Mouse (Mus musculus) urinary bladder, postnatal 36 days (tissue): ENCODE measurements around the gene Tmpo.
"Not testable (repeated sequence)": the region's sequence is repeated elsewhere in the genome, so short reads cannot be mapped to it uniquely, and the experiment has no call there.

Experiments used
- DNase-seq, 2 experiments: peaks; one replicate each; pipeline ENCODE4 v3.0.0; 2022; ENCODE audit warnings: low spot score in 2 of 2, mixed read lengths in 1 of 2

Tmpo gene

DNA sequence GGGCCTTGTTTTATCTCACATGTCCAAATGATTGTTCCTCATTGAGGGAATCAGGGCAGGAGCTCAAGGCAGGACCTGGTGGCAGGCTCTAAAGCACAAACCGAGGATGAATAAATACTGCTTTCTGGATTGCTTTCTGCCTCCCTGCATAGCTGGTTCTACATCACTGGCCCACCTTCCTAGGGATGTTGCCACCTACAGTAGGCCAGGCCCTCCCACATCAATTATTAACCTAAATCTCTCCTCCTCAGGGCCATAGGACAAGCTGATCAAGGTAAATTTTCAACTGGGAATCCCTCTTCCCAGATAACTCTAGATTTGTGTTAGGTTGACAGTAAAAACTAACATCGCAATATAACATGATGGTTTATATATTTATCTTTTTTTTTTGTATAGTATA, 4.6 kb upstream of the Tmpo start:
- DNase-seq = no peak

DNA sequence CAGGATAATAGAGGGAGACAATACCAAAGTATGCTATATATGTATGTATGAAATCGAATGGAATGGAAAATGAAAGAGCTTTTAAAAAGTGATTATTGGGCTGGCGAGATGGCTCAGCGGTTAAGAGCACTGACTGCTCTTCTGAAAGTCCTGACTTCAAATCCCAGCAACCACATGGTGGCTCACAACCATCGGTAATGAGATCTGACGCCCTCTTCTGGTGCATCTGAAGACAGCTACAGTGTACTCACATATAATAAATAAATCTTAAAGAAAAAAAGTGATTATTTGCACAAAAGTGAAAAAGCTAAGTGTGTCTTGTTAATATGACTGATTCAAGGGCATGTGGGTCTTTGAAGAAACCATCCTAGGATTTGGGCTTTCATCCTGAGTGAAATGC, 3.8 kb upstream of the Tmpo start:
- not testable (repeated sequence) for DNase-seq

DNA sequence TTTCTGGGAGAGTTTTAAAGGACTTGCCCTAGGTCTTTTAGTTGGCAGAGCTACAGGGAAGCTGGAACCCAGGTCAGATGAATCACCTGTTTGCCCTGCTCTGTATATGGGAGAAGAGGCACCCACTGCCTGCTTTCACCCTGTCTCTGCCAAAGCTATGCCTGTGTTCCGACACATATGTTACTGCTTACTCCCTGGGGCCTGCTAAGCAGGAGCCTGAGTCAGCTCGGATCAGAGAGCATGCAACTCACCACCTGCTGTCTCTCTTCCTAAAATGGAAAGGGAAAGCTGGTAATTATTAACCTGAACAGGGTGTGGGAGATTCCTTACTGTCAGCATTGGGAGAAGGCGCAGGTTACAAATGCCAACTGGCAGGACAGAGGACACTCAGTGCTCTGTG, 2.2 kb upstream of the Tmpo start:
- peak in 1 of 2 experiments; percentile 35 for DNase-seq

DNA sequence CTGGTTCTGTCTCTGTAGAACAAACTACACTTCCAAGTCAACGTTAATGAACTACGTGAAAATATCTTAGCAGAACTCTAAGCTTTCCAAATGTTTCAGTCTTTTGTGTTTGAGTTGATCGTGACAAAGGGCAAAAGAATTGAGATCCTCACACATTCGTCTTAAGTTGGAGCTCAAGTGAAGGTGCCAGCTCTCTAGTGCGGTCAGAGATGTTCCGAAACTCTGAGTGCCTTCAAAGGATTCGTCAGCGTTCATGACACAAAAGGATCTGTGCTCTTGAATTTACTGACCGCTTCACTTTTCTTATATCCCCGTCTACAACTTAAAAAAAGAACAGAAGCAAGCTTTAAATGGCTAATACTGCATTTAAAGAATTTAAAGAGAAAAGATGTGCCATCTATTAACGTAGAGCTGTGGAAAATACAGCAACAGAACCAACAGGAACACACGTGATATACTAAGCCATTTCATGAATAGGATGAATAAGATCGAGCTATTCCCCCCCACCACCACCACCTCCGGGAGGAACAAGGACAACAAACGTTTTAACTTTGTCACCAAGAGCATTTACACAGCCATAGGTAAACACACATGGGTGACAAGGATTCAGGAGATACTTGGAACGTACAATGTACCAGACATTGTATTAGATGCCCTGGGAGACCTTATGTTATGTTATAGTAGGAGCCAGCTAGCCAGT, 1.3 kb upstream of the Tmpo start:
- no peak for DNase-seq

DNA sequence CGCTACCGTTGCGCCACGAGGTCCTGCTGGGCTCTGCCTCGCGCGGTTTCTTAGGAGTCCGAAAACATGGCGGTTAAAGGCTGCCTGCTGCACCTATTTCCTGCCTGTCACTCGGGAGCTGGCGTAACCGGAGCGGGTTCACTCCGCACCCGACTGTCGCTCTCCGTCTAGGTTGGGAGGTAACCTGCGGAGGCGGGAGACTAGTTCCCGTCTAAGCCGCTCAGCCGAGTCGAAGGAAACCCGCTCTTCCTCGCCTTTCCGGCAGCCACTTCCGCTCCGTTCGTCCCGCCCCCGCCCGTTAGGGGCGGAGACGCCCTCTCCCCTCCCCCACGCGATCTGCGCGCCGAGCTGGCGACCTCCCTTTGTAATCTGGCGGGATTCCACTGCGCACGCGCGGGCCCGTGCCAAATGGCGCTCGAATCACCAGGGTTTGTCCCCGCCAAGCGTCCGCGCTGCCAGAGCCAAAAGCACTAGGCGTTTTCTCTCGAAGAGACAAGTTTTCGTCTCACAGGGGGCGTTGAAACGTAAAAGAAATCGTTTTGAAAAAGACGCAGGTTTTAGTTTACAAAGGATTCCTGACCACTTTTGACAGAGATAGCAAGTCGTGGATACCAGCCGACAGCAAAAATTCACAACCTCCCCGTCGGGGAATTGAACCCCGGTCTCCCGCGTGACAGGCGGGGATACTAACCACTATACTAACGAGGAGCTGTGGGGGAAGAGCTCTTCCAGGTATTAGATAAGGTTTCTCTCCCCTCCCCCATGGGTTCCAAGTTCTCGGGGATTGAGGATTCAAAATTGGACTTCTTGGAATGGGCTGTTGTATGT, 560 bp upstream of the Tmpo start:
- peak; percentile 98 to 99 for DNase-seq

DNA sequence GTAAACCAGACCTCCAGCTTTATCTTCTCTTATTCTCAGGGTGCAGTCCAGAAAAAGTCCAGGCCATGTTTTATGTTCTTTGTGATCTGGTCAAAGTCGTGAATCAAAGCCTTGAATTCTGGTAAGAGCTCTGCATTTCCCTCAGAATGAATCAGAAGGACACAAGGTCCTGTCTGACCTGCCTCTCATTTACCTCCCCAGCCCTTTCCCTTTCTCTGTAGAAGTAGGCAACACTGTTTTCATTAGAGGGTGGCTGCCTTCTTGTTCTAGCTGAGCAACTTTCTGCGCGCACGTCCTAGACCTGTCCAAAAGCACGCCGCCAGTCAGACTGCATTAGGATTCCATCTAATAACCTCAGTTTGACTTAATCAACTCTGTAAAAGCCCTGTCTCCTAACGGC, 814 bp downstream of the Tmpo start:
- DNase-seq = no peak

DNA sequence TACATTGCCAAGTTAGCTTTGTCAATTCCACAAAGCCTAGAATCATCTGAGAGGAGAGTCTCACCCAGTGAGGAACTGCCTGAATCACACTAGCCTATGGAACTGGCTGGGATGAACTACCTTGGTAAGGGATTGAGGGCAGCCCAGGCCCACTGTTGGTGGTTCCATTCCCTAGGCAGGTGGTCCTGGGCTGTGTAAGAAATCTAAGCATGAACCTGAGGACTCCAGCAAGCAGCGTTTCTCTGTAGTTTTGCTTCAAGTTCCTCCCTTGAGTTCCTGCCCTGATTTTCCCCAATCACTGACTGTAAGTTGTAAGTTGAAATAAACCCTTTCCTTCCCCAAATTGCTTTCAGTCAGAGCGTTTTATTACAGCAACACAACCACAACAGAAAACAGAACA, 1.3 kb downstream of the Tmpo start:
- DNase-seq = no peak

DNA sequence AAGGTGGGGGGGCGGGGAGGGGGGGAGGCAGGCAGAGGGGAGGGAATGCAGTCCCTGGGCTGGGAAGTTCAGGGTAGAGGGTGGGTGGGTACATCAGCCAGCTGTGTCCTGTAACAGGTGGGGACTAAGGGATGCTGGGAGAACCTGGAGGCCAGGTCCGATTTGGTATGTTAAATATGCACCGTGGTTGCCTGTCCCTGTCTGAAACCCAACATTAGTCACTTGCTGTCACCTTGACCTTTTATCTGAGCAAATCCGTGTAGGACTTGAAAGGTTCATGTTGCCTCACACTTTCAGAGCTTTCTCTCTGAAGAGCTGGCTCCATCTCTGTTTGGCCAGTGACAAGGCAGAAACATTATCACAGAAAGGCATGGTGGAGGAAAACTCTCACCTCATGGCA, 3.9 kb downstream of the Tmpo start:
- no peak for DNase-seq

DNA sequence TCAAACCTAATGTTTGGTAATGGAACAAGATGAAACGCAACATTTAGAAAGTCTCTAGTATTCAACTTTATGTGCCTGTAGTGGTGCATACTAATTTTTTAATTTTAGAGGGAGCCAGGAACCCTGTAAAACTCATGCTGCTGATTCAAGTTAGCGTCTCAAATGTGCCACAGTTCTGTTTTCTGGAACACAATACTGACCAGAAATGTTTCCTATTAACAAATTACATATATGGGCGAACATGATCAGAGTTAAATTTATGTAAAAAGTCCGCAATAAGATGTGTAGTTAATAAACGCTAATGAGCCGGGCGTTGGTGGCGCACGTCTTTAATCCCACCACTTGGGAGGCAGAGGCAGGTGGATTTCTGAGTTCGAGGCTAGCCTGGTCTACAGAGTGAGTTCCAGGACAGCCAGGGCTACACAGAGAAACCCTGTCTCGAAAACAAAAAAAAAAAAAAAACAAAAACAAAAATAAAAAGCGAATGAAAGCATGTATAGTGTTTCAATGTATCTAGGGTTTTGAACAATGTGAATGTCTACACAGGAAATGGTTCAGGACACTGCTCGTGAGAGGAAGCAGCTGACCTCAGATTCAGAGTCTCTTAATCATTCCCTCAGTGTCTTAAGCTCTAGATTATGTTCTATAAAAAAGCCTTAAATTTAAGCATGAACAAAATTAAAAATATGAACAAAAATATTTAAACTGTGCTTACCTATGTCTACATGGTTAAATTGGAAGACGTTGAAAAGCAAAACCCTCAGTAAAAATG, 8.6 kb downstream of the Tmpo start:
- no peak for DNase-seq

DNA sequence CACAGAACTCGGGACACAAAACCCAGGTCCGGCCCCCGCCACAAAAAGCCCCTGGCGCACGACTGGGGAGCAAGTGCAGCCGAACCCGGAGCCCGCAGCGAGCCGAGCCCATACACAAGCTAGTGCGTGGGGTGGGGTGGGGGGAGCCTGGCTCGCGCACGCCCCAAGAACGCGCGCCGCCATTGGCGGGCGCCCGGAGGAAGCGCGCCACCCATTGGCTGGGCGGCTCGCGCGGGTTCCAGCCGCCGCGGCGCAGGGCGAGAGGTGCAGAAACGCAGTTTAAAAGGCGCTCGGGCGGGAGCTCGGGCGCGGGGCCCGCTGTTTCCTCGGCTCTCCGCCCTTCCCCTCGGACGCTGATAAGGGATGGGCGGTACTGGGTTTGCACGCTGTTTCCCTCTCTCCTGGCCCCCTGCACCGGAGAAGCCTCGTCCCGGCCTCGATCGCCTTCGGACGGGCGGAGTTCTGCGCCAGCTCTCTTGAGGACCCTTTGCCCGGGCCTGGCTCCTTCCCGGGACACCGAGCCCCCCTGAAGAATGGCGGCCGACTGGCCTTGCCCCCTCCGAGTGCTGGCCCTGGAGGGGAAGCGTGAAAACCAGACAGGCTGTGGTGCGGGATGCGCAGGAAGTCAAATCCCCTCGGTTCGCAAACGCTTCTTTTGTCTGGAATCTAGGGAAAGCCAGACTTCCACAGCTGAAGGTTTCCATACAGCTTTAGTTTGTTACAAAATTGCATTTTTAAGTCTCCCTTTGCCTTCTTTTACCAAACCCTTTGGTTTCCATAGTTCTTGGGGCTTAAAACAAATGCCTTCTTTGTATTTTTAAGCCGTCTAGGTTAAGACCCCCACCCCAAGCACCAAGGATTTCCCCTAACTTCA, 9.4 kb downstream of the Tmpo start:
- DNase-seq = peak; percentile 92

DNA sequence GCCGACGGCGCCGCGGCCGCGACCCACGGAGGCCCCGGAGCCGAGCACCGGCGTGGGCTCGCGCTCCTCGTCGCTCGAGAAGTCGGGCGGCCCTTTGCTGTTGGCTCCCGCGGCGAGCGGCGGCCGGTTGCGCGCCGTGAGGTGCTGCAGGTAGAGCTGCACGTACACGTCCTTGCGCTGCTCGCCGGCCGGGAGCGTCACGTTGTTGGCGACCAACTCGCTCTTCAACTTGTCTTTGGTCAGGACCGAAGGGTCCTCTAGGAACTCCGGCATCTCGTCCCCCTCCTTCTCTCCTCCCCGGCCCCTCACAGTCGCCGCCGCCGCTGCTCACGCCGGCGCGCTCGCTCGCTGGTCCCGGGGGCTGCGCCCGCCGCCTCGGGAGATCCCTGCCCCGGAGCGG, 10.1 kb downstream of the Tmpo start:
- DNase-seq = no peak

DNA sequence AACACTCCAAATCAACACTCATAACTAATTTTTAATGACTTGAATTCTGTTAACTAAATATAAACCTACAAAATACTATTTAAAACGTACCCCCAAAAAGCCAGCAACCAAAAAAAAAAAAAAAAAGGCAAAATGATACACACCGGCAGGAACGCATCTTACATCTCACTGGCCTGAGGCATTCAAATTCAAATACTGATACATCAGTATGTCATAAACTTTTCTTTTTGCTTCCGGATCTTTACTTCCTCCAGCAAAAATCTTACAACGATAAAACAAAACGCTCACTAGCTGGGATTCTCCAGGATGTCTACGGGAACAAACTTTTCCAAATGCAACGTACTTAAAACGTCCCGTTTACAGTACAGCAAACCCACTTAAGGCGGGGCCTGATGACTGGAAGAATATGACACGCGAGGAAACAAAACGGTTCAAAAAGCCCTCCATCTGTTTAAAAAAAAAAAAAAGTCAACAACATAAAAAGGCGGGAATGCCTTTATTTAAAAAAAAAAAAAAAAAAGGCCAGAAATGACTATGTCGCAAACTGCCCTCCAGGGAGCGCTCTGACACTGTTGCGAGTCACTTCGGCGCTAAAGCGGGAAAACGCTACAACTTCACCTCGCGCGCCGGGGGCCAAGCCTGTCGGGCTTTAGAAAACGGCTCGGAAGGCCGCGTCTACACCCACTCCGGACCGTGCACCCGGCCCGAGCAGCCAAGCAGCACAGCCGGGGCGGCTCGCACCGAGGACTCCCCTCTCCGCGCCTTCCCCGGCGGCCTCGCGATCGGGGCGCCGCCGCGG, 10.8 kb downstream of the Tmpo start:
- peak; percentile 75 to 85 for DNase-seq

DNA sequence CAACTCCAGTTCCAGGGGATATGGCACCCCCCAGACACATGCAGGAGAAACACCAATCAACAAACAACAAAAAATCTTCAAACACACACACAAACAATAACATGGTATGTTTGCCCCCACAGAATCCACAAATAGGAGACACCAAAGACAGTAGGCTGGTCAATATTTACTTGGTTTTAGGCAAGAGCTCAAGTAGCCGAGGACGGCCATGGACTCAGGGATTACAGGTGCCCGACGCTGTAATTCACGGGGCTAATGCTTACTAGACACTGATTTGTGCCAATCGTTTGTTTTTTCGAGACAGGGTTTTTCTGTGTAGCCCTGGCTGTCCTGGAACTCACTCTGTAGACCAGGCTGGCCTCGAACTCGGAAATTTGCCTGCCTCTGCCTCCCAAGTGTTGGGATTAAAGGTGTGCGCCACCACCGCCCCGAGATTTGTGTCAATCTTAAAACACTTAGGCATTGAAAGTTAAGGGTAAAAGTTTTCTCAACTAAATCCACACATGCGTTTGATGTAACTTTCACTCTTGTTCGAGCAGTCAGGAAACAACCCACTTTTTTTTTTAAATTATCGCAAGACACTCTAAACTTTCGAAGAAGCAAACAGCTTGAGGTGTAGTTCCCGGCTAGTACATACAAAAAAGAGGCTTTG, 11.6 kb downstream of the Tmpo start:
- DNase-seq = no peak

DNA sequence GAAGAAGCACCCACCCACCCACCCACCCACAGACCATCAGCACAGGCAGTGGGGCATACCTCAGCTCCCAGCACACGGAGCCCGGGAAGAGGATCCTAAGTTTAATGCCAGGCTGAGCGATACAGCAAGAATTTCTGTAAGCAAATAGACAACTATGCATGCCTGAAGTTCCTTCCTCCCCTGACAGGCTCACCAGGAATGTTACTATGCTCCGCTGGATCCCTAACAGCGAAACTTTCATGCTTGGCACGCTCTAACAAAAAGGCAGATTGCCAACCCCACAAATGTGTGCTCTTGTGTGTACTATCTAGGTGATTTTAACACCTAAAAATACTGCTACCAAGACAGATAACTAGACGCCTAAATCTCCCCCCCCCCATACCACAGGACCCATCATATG, 13.8 kb downstream of the Tmpo start:
- DNase-seq = no peak

DNA sequence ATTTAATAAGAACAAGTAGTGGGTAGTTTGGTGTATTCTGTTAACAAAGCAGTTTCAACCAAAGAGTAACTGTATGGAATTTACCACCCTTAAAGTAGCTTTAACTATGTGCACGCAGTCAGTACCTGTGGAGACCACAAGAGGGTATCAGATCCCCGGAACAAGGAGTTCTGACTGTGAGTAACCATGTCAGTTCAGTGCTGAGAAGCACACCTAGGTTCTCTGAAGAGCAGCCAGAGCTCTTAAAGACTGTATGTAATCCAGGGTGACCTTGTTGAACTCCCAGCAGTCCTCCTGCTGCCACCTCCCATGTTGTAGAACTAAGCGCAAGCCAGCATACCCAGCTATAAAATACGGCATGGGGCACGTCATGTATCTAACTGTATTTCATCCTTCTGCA, 14.2 kb downstream of the Tmpo start:
- DNase-seq = peak; percentile 45 to 48

DNA sequence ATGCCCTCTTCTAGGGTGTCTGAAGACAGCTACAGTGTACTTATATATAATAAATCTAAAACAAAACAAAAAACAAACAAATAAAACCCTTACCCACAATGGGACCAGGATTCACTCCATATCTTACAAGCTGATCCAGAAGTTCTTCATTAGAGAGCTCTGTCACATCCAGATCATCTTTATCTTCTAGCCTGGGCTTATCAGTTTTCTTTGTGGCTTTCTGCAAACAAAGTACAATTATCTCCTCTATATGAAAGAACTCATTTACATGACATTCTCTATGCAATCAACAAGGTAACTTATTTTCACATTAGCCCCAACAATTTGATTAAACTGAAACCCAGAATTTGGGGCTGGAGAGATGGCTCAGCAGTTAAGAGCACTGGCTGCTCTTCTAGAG, 15.3 kb downstream of the Tmpo start:
- no peak for DNase-seq

DNA sequence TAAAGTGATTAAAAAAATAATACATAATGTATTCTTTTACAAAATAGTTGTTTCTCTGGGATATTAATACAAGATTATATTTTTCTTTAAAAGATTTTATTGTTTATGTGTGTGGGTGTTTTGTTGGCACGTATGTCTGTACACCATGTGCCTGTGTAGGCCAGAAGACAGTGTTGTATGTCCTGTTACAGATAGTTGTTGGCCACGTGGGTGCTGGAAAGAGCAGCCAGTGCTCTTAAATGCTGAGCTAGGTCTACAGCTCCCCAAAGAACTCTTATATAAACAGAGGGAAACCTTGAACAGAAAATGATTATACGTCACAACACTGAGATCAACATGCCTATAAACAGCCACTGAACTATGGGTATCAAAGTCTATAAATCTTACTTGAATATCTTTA, 16.6 kb downstream of the Tmpo start:
- no peak for DNase-seq

DNA sequence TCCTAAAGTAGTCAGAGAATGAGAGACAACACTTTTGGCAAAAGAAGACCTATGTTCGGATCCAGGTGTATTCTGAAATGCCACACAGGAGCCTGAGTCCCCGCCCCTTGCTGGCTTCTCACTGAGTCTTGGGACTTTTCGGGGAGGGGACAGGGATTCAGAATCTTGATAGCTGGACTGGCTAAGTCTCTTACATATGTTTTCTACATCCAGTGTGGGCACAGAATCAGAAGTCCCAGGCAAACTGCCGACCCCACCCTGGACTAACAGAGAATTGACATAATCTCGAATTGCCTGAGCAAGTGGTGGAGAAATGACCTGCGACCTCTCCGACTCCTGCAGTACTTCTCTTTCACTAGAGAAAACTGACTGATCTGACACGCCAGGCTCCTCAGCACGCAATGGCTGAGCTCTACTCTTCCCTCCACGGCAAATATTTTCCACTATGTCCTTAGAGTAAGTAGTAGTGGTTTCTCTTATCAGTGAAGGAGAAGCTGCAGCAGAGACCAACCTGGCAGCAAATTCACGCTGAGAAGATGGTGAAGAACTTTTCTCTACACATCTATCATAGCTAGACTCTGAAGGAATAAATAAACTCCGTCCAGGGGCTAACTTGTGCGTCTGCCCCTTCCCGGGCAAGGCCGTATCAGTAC, 18.5 kb downstream of the Tmpo start:
- no peak for DNase-seq

DNA sequence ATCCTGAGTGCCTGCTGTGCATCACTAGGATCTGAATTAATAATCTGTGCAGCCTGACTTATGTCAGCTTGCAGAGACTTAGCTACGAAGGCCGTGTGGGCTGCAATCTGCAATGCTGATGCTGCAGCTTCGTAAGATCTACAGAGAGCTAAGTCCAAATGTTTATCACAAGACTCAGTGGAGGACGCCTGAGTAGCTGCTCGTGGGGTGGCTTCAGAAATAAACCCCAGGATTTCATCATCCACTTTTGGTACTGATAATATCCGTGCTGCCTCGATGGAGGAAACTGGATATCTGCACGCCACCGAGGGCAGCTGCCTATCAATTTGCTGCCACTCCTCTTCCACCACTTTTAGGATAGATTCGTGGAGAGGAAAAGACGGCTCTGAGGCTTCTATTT, 19.0 kb downstream of the Tmpo start:
- DNase-seq = no peak

DNA sequence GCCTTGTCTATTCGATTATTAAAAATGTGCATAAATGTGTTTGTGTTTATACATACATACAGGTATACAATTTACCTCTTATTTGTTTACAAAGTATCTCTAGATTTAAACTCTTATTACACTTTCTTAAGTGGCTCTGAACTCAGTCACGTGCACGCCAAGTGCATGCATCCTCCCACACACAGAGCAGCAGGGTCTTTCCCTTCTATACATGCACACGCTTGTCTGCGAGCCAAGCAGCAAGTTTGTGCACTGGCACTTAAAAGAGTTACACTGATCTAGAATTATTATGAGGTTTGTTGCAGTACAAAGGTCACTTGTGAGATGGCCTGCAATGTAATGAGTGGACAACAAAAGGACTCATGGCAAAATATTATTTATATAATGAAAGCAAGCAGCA, 20.1 kb downstream of the Tmpo start:
- no peak for DNase-seq
